Mouse (Mus musculus): ENCODE data around the gene Mc1r.
"Not testable (repeated sequence)": the region's sequence is repeated elsewhere in the genome, so short reads cannot be mapped to it uniquely, and the experiment has no call there.

The Mc1r gene

GRCm38 (mm10) chr8:123431616-123432365, 24.9 kb downstream of the Mc1r start:
- no peak for DNase-seq

- no peak for DNase-seq
Measured at GRCm38 (mm10) chr8:123432381-123432780, 25.5 kb downstream of the Mc1r start.

GRCm38 (mm10) chr8:123433241-123433974, 26.5 kb downstream of the Mc1r start:
- DNase-seq = not testable (repeated sequence)

GRCm38 (mm10) chr8:123441788-123442187, 34.9 kb downstream of the Mc1r start:
- no peak for DNase-seq

- no peak for DNase-seq
Measured at GRCm38 (mm10) chr8:123442351-123442750, 35.4 kb downstream of the Mc1r start.

- peak; percentile 80 to 84 for DNase-seq
Measured at GRCm38 (mm10) chr8:123442871-123443575, 36.1 kb downstream of the Mc1r start.

- DNase-seq = no peak
Measured at GRCm38 (mm10) chr8:123443576-123443921, 36.6 kb downstream of the Mc1r start.

GRCm38 (mm10) chr8:123444131-123444530, 37.2 kb downstream of the Mc1r start:
- no peak for DNase-seq

GRCm38 (mm10) chr8:123445981-123446380, 39.1 kb downstream of the Mc1r start:
- no peak for DNase-seq

GRCm38 (mm10) chr8:123446799-123447198, 39.9 kb downstream of the Mc1r start:
- DNase-seq = no peak

- no peak for DNase-seq
Measured at GRCm38 (mm10) chr8:123450783-123451182, 43.9 kb downstream of the Mc1r start.

GRCm38 (mm10) chr8:123451747-123452146, 44.8 kb downstream of the Mc1r start:
- not testable (repeated sequence) for DNase-seq

- no peak for DNase-seq
Measured at GRCm38 (mm10) chr8:123452149-123452548, 45.2 kb downstream of the Mc1r start.

- no peak for DNase-seq
Measured at GRCm38 (mm10) chr8:123453291-123453690, 46.4 kb downstream of the Mc1r start.

GRCm38 (mm10) chr8:123453951-123454350, 47.0 kb downstream of the Mc1r start:
- no peak for DNase-seq

GRCm38 (mm10) chr8:123454559-123454958, 47.7 kb downstream of the Mc1r start:
- DNase-seq = no peak

All from thymus, adult 18-20 months (tissue).